In genomic region chr3:133478987-133479386, GRCm38 (mm10) we compare ENCODE assay signal across 23 mouse cellular contexts.
"Had no signal": no experiment of that assay in that cellular context is flagged by ENCODE, and none has a peak within 500 bp of the region (broad histone marks: within the 10 kb centered on the region; RNA-seq: fewer than 3 reads in every experiment).

No protein-coding gene starts in this region.

- ATAC-seq: hindbrain, postnatal 0 days; intestine, embryonic 16.5 days; liver, embryonic 12.5 days had no signal

- H3K4me3 ChIP-seq: gastrocnemius, adult 2 months; heart, adult 2 months; heart, embryonic 12.5 days; hindbrain, embryonic 13.5 days; hindbrain, embryonic 15.5 days; limb, embryonic 13.5 days; limb, embryonic 15.5 days; liver, embryonic 12.5 days had no signal

- H3K4me2 ChIP-seq: heart, embryonic 12.5 days; hindbrain, embryonic 13.5 days; hindbrain, embryonic 15.5 days; limb, embryonic 13.5 days; limb, embryonic 15.5 days; liver, embryonic 12.5 days had no signal

- H3K27me3 ChIP-seq: heart, embryonic 12.5 days; hindbrain, embryonic 13.5 days; hindbrain, embryonic 15.5 days; limb, embryonic 13.5 days; limb, embryonic 15.5 days; liver, embryonic 12.5 days had no signal

- H3K9me3 ChIP-seq: heart, embryonic 12.5 days; hindbrain, embryonic 13.5 days; hindbrain, embryonic 15.5 days; limb, embryonic 13.5 days; limb, embryonic 15.5 days; liver, embryonic 12.5 days had no signal

- H3K27ac ChIP-seq: gastrocnemius, adult 2 months; heart, adult 2 months; hindbrain, embryonic 13.5 days; hindbrain, embryonic 15.5 days; hindbrain, postnatal 0 days; kidney, postnatal 0 days; limb, embryonic 13.5 days; limb, embryonic 15.5 days; liver, embryonic 12.5 days had no signal

- H3K9ac ChIP-seq: heart, embryonic 12.5 days; hindbrain, embryonic 13.5 days; hindbrain, embryonic 15.5 days; limb, embryonic 13.5 days; limb, embryonic 15.5 days; liver, embryonic 12.5 days had no signal

- DNase-seq: gastrocnemius, adult 2 months; gastrocnemius, postnatal 10 days; gastrocnemius, postnatal 25 days; heart, adult 11 months; heart, adult 2 months; heart, postnatal 10 days; heart, postnatal 4 days; kidney, adult 11 months; kidney, adult 2 months; kidney, postnatal 14 days; kidney, postnatal 36 days; layer of hippocampus, adult 9-11 months; layer of hippocampus, postnatal 36 days; left cerebral cortex, postnatal 4 days had no signal

- H3K4me1 ChIP-seq: heart, embryonic 12.5 days; hindbrain, embryonic 13.5 days; hindbrain, embryonic 15.5 days; limb, embryonic 13.5 days; limb, embryonic 15.5 days; liver, embryonic 12.5 days had no signal
